Mouse (Mus musculus) MN1 (cell line): ENCODE results near the gene Ak5.

Experiments
- DNase-seq: peaks from one replicate; pipeline ENCODE4 v3.0.0-alpha.2; 2016; ENCODE audit warnings: low spot score

Gene Ak5

GRCm38 (mm10) chr3:152516569-152516968 lies 151.6 kb downstream of the Ak5 start:
- no peak for DNase-seq

- no peak for DNase-seq
Measured at GRCm38 (mm10) chr3:152515959-152516358, 152.2 kb downstream of the Ak5 start.

GRCm38 (mm10) chr3:152512517-152512916 lies 155.6 kb downstream of the Ak5 start:
- no peak for DNase-seq

GRCm38 (mm10) chr3:152509268-152509667 lies 158.9 kb downstream of the Ak5 start:
- no peak for DNase-seq

DNA sequence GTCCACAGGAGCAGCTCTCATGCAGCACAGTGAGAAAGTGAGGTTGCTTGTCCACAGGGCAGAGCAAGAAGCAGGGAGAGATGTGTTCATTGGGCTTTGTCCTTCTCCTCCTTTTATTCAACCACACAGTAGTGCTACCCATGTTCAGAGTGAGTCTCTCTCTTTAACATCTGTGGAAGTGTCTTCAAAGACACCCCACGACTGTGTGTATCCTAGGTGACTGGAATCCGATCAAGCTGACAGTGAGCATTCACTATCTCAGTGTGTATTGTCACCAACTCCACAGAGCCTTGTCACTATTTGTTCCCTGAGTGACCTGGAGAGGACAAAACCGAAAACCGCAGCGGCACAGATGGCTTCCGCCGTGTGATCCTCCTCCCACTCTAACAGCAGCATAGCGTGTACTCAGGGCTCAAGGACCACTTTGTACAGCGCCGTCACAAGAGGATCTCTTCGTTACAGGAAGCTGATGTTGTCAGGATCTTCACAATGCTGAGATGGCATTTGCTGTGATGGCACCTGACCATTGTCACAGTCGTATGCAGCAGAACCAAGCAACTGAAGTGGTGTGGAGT lies 159.7 kb downstream of the Ak5 start:
- DNase-seq = no peak

GRCm38 (mm10) chr3:152507900-152508299 lies 160.3 kb downstream of the Ak5 start:
- no peak for DNase-seq

DNA sequence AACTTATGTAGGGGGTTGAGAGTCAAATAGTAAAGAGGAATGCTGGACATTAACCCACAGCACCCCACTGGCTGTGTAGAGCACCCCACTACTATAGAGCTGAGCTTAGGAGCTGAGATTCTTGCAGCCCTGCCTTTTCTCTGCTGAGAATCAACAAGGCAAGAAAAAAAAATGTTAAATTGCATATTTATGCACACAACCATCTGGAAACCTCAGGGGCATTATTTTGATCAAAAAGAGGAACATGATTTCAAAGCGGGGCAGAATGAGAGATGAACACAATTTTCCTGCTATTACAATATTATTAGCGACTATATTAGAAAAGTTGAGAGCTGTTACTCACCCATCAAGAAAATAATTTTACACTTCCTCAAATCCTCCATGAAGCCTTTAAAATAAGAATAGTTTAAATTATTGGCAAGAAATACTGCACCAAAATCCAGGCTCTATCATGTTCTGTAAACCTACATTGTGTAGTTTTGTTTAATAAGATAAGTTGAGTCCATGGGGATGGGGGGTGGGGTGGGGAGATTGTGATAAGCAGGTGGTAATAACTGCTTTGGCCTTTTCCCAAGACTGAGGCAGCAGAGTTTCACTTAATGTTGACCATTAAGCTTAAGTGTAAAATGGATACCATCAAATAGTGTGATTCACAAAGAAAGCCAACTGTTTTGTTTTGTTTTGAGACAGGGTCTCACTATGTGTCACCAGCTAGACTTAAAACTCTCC lies 169.0 kb downstream of the Ak5 start:
- no peak for DNase-seq

- no peak for DNase-seq
Measured at GRCm38 (mm10) chr3:152497842-152498241, 170.3 kb downstream of the Ak5 start.

DNA sequence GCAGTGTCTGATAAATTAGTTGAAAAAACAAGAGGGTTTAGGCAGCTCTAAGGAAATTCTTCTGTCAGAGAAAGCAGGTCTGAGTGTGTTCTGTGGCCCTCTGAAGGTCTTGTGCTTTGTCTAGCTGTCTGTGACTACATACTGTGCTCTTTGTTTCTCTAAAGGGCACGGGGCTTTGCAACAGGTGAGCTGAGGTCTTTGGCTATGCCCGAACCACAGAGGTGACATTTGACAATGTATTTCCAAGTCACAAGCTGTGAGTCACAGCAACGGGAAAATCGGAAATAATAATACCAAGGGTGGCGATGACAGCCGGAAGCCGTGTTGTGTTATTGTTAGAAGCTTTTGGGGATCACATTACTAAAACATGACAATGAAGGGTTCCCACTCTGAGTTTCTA lies 171.1 kb downstream of the Ak5 start:
- DNase-seq = no peak

GRCm38 (mm10) chr3:152495415-152495898 lies 172.7 kb downstream of the Ak5 start:
- DNase-seq = no peak

- peak; percentile 85 for DNase-seq
Measured at GRCm38 (mm10) chr3:152494667-152495360, 173.3 kb downstream of the Ak5 start.

DNA sequence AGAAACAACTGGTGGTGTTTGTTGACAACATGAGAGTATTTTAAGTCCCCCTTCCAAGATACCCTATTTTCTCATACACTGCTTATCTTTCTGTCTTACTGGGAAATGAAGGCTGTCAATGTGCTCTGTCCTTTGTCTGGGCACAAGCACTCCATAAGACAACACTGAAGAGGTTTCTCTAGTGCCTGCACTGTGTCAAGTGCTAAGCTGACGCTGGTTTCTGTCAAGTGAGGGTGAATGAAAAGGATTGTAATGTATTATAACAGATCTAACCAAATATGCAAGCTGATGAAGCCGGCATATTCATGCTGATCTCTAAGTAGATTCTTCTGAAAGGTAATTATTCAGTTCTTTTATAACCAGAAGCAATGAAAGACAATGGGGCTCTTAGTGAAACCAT lies 174.3 kb downstream of the Ak5 start:
- peak; percentile 67 for DNase-seq

- no peak for DNase-seq
Measured at GRCm38 (mm10) chr3:152492241-152492640, 175.9 kb downstream of the Ak5 start.

GRCm38 (mm10) chr3:152490423-152490822 lies 177.7 kb downstream of the Ak5 start:
- DNase-seq = no peak

DNA sequence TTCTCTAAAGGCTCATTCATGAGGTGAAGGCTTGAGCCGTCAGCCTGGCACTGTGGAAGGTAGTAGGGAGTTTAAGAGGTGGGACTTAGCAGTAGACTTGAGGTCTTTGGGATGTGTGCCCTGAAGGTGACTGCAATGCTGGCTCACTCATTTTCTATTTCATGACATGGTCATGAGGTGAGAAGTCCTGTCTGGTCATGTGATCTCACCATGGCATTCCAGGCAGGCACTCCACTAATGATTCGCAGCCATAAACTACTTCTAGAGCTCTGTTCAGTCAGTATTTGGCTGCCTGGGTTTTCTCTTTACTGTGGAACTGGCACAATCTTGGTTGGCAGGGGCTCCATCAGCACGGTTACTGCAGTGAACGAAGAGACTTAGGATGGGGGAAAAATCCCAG lies 179.2 kb downstream of the Ak5 start:
- DNase-seq = no peak

DNA sequence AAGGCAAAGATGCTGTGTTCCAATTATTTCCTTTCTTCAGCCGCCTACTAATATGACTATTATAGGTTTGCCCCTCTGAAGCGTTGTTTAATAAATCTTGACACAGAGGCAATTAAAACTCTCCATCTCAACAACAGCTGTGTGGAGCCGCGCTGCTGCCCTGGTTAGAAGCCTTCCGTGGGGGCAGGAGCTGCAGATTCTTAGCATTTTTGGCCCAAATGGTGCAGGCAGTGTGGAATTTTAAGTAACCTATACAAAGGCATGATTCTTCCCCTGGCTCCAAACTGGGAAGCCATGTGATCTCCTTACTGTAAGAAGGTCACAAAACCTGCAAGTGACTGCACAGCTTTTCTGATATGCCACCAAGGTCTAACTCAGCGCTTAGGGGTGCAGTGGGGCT lies 184.0 kb downstream of the Ak5 start:
- no peak for DNase-seq

DNA sequence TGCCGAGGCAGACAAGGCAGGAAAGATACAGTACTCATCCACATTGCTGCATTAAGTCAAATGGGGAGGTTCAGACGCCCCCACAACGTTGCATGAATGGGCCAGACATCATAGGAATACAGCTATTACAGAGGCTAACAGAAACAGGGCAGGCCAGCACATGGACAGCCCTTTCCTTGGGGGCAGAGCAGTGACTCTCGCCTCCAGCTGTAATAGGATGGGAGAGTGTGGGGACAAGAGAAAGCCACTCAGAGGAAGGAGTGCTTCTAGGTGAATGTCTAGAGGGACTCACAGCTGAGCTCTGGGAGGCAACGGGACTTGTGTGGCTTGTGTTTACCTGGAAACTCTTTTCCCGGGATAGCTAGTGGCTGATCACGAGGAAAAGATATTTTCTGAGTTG lies 184.4 kb downstream of the Ak5 start:
- no peak for DNase-seq

- no peak for DNase-seq
Measured at GRCm38 (mm10) chr3:152482182-152482581, 186.0 kb downstream of the Ak5 start.

DNA sequence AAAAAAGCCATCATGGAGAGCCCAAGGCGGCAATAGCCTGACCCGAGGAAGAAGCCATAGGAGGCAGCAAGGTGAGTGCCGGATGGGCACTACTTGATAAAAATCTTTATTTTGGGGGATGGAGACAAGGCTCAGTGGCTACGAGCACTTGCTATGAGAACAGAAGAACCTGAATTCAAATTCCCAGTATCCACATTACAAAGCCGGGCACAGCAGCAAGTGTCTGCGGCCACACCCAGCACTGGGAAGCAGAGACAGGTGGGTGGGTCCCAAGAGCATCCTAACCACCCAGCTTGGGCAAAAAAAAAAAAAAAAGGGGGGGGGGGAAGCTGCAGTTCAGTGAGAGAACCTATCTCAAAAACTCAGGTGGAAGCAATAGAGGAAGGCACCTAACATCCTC lies 187.8 kb downstream of the Ak5 start:
- DNase-seq = no peak

- peak; percentile 63 for DNase-seq
Measured at GRCm38 (mm10) chr3:152478599-152479435, 189.3 kb downstream of the Ak5 start.

- peak; percentile 66 for DNase-seq
Measured at GRCm38 (mm10) chr3:152477796-152478527, 190.2 kb downstream of the Ak5 start.

DNA sequence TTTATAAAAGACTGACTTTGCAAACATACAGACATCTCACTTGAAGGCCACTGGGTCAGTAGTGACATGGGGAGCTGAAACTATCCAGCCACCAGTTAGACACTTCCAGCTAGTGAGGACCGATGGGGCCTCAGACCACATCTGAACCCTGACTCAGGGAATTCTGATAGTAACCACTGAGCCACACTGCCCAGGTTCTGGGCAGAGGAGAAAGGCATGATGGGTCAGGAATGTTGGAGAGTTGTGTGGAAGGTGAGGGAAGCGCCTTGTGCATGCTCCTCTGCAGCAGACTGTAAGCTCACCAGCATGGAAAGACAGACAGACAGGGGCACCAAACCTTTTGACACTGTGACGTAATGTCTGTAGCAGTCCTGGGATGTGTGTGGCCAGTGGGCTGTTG lies 192.3 kb downstream of the Ak5 start:
- DNase-seq = no peak
